Mouse (Mus musculus) forebrain, embryonic 12.5 days (tissue): ENCODE data around the gene Mapkapk5. TPM values are rescaled to one million over a fixed set of nuclear protein-coding genes. Genes with fewer than 3 reads are reported as not detected.

ENCODE experiments used
- ATAC-seq: fragments of 200-750 bp; cut with Nextera tagmentation; 2 replicates; pipeline ENCODE4 v1.8.0; 2017; ENCODE audit warnings: moderate TSS enrichment; ENCODE audit not compliant: low FRiP score
- H3K27ac ChIP-seq: fragments of 300-500 bp; sonication (generic); 2 replicates; pipeline ENCODE4 v1.5.1; 2016; ENCODE audit warnings: mild to moderate bottlenecking
- H3K27me3 ChIP-seq: fragments of 300-500 bp; sonication (generic); 2 replicates; pipeline ENCODE4 v1.6.1; 2016; ENCODE audit warnings: mild to moderate bottlenecking
- H3K36me3 ChIP-seq: fragments of 300-500 bp; sonication (generic); replicated peaks from 2 replicates; pipeline ENCODE4 v1.6.1; 2016; ENCODE audit warnings: mild to moderate bottlenecking
- H3K4me1 ChIP-seq: fragments of 300-500 bp; sonication (generic); 2 replicates; pipeline ENCODE4 v1.6.1; 2016
- H3K4me2 ChIP-seq: fragments of 300-500 bp; sonication (generic); 2 replicates; pipeline ENCODE4 v1.6.1; 2016; ENCODE audit warnings: mild to moderate bottlenecking, moderate library complexity
- H3K4me3 ChIP-seq: fragments of 300-500 bp; sonication (generic); replicated peaks from 2 replicates; pipeline ENCODE4 v1.5.1; 2016; ENCODE audit warnings: mild to moderate bottlenecking
- H3K9ac ChIP-seq: fragments of 300-500 bp; sonication (generic); 2 replicates; pipeline ENCODE4 v1.6.1; 2016; ENCODE audit warnings: mild to moderate bottlenecking
- H3K9me3 ChIP-seq: fragments of 300-500 bp; sonication (generic); 2 replicates; pipeline ENCODE4 v1.6.1; 2016
- WGBS: fragments of 180-500 bp; shearing (Covaris S2); methylation state at CpG from one replicate; pipeline ENCODE4 v1.1.7; 2016; 5-methylcytosine and 5-hydroxymethylcytosine counted together
- polyA plus RNA-seq: library from polyadenylated mRNA; unstranded; fragments of >200 nt; fragmentation: Nextera tagmentation; extraction: Ambion mirVana; gene quantifications from 2 replicates; pipeline ENCODE4 v1.2.1, GENCODE M21; 2016

Mapkapk5 gene
- polyA plus RNA-seq, 1 experiment from 2014 or later: 56.7 TPM

GRCm38 (mm10) chr5:121546530-121546895 lies 808 bp upstream of the Mapkapk5 start:
- 36% methylated on average over 6 of the region's 6 CpGs for WGBS
- Histone ChIP-seq H3K27ac (no peak overlapping the region), H3K4me3 (peak overlapping the region; percentile 100)

GRCm38 (mm10) chr5:121544910-121545792 lies 554 bp downstream of the Mapkapk5 start, which contains the start of the genes Adam1a and Gm42878:
Gene Adam1a (minus strand): TSS chr5:121545482.
Gene Gm42878 (minus strand): TSS chr5:121545482.
- Histone ChIP-seq H3K36me3 (no peaks in the 10 kb centered on the region), H3K9me3 (no peaks in the 10 kb centered on the region), H3K4me1 (peaks cover 30% of the 10 kb centered on the region), H3K9ac (peak within 1 kb of the TSS; percentile 97), H3K4me3 (peak within 1 kb of the TSS; percentile 100), H3K4me2 (peak within 1 kb of the TSS; percentile 98), H3K27me3 (no peaks in the 10 kb centered on the region), H3K27ac (peak within 1 kb of the TSS; percentile 96)
- peak; percentile 62 for ATAC-seq
- under 1% methylated on average over 42 of the region's 97 CpGs for WGBS

More at GRCm38 (mm10) chr5:121546530-121546895, 808 bp upstream of the Mapkapk5 start:
- peak overlapping the region; percentile 98 for H3K4me2 ChIP-seq
- H3K27me3 ChIP-seq: no peaks in the 10 kb centered on the region; the same call in 1 of the 2 replicates
- no peaks in the 10 kb centered on the region for H3K9me3 ChIP-seq
- H3K4me1 ChIP-seq: peaks cover 30% of the 10 kb centered on the region
- H3K36me3 ChIP-seq: no peaks in the 10 kb centered on the region
- ATAC-seq: 0 out of 2 replicates have a peak, but pooled peaks have one; percentile 5
- peak overlapping the region; percentile 97 for H3K9ac ChIP-seq

- no peak overlapping the region for H3K4me2 ChIP-seq
- no peak overlapping the region for H3K4me3 ChIP-seq
- H3K9ac ChIP-seq: no peak overlapping the region
- H3K4me1 ChIP-seq: peaks cover 30% of the 10 kb centered on the region
- no peaks in the 10 kb centered on the region for H3K9me3 ChIP-seq
- ATAC-seq: no peak
- WGBS: 93% methylated on average over 3 of the region's 3 CpGs
- no peak overlapping the region for H3K27ac ChIP-seq
- no peaks in the 10 kb centered on the region for H3K27me3 ChIP-seq
- H3K36me3 ChIP-seq: 0 out of 2 replicates have a peak, but pooled peaks cover 4% of the 10 kb centered on the region
Measured at GRCm38 (mm10) chr5:121543370-121543769, 2.3 kb downstream of the Mapkapk5 start.

DNA sequence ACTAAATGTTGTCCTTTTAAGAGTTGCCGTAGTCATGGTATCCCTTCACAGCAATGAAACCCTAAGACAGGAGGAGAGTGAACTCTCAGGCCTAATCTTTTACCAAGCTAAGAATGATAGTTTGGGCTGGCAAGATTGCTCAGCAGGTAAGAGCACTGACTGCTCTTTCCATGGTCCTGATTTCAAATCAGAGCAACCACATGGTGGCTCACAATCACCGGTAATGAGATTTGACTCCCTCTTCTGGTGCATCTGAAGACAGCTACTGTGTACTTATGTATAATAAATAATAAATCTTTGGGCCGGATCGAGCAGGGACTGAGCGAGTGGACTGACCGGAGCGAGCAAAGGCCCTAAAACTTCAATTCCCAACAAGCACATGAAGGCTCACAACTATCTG lies 4.5 kb downstream of the Mapkapk5 start:
- peaks cover 29% of the 10 kb centered on the region for H3K4me1 ChIP-seq
- no peak for ATAC-seq
- no peaks in the 10 kb centered on the region for H3K9me3 ChIP-seq
- no peak overlapping the region for H3K4me2 ChIP-seq
- peaks cover 15% of the 10 kb centered on the region for H3K36me3 ChIP-seq
- H3K9ac ChIP-seq: no peak overlapping the region
- no peak overlapping the region for H3K4me3 ChIP-seq
- 92% methylated on average over 7 of the region's 7 CpGs for WGBS
- H3K27me3 ChIP-seq: no peaks in the 10 kb centered on the region
- no peak overlapping the region for H3K27ac ChIP-seq

GRCm38 (mm10) chr5:121540066-121540465 lies 5.6 kb downstream of the Mapkapk5 start:
- H3K9me3 ChIP-seq: no peaks in the 10 kb centered on the region
- WGBS: 93% methylated on average over 5 of the region's 5 CpGs
- H3K9ac ChIP-seq: no peak overlapping the region
- H3K27ac ChIP-seq: no peak overlapping the region
- no peaks in the 10 kb centered on the region for H3K27me3 ChIP-seq
- no peak overlapping the region for H3K4me2 ChIP-seq
- no peak for ATAC-seq
- H3K4me1 ChIP-seq: peaks cover 28% of the 10 kb centered on the region
- H3K36me3 ChIP-seq: peaks cover 26% of the 10 kb centered on the region
- H3K4me3 ChIP-seq: no peak overlapping the region

DNA sequence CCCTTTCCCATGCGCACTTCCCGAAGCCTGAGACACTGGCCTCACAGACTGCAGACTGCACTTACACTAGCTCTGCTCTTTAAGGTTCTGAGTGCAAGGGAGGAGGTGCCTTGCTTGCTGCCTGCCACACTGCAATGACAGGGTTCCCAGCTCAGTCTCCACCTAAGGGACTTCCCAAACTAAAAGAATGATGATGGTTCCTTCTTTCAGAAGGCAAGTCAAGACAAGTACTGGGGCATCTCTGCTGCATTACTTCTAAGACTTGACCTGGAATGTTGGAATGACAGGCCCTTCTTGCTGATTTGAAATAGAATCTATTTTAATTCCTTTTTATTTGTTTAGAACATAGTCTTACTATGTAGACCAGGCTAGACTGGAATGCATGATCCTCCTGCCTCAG lies 8.1 kb downstream of the Mapkapk5 start:
- WGBS: 61% methylated on average over 2 of the region's 2 CpGs
- H3K36me3 ChIP-seq: peaks cover 49% of the 10 kb centered on the region
- H3K27ac ChIP-seq: 0 out of 2 replicates have a peak overlapping the region, but pooled peaks have one; percentile 25
- no peak for ATAC-seq
- no peaks in the 10 kb centered on the region for H3K9me3 ChIP-seq
- H3K4me2 ChIP-seq: no peak overlapping the region
- no peaks in the 10 kb centered on the region for H3K27me3 ChIP-seq
- peak overlapping the region; percentile 12; the same call in 1 of the 2 replicates for H3K9ac ChIP-seq
- peaks cover 9% of the 10 kb centered on the region for H3K4me1 ChIP-seq
- H3K4me3 ChIP-seq: no peak overlapping the region

DNA sequence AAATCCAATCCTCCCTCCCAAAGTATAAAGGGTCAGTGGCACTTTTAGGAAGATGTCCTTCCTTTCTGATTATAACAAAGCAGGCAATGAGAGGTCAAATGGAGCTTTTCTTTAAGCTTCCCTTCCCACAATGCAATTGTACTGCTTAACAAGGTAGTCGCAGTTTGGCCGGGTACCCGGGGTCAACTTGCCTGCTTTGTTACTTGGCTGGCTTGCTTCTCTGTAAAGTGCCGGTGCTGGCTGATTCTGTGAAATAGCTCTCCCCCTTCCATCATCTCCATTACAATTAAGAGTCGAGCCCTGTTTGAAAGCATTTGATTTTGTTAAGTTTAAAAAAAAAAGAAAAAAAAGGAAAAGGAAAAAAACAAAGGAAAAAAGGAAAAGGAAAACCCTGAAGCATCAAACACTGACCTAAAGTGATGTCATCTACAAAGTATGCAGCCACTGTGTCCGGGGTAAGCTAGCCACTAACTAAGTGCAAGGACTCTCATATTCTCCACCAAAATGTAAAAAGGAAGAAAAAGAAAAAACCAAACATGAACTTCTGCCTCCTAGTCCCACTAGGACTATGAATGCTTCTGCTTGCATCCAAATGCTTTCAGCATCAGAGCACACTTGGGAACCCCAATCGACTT lies 8.7 kb downstream of the Mapkapk5 start:
- Histone ChIP-seq H3K36me3 (peaks cover 54% of the 10 kb centered on the region), H3K4me2 (no peak overlapping the region), H3K9ac (no peak overlapping the region), H3K9me3 (no peaks in the 10 kb centered on the region), H3K27ac (no peak overlapping the region), H3K4me1 (peaks cover 5% of the 10 kb centered on the region; the same call in 1 of the 2 replicates), H3K27me3 (no peaks in the 10 kb centered on the region), H3K4me3 (no peak overlapping the region)
- WGBS: 45% methylated on average over 7 of the region's 7 CpGs
- ATAC-seq: no peak

DNA sequence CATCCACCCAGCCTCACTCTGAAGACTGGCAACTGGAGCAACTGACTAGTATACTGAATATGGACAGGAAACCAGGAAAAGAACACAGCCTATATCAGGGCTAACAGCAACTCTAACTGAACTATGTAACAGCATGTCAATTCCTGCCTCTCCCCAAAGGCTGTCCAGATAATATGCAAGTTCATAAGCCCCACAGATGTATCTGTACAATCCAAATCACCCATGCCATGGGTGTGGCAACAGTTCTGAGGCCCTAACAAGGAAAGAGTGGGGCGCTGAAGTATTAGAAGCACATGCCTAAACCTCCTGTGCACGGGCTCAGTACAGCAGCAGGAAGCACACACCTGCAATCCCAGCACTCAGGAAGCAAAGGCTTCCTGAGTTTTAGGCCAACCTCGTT lies 10.6 kb downstream of the Mapkapk5 start:
- no peaks in the 10 kb centered on the region for H3K9me3 ChIP-seq
- peaks cover 5% of the 10 kb centered on the region; the same call in 1 of the 2 replicates for H3K4me1 ChIP-seq
- H3K27ac ChIP-seq: no peak overlapping the region
- H3K4me2 ChIP-seq: no peak overlapping the region
- H3K27me3 ChIP-seq: no peaks in the 10 kb centered on the region
- H3K9ac ChIP-seq: no peak overlapping the region
- H3K36me3 ChIP-seq: peaks cover 71% of the 10 kb centered on the region
- WGBS: 93% methylated on average over 3 of the region's 3 CpGs
- no peak overlapping the region for H3K4me3 ChIP-seq
- no peak for ATAC-seq

GRCm38 (mm10) chr5:121534521-121534920 lies 11.2 kb downstream of the Mapkapk5 start:
- Histone ChIP-seq H3K4me3 (no peak overlapping the region), H3K36me3 (peaks cover 77% of the 10 kb centered on the region)
- 93% methylated on average over 5 of the region's 5 CpGs for WGBS

GRCm38 (mm10) chr5:121526961-121527360 lies 18.7 kb downstream of the Mapkapk5 start:
- WGBS: 93% methylated on average over 8 of the region's 8 CpGs
- Histone ChIP-seq H3K27me3 (no peaks in the 10 kb centered on the region), H3K4me1 (no peaks in the 10 kb centered on the region), H3K4me2 (no peak overlapping the region), H3K27ac (no peak overlapping the region), H3K9me3 (no peaks in the 10 kb centered on the region), H3K4me3 (no peak overlapping the region), H3K36me3 (peaks cover 84% of the 10 kb centered on the region), H3K9ac (no peak overlapping the region)
- no peak for ATAC-seq

More at GRCm38 (mm10) chr5:121534521-121534920, 11.2 kb downstream of the Mapkapk5 start:
- Histone ChIP-seq H3K4me2 (no peak overlapping the region), H3K9me3 (no peaks in the 10 kb centered on the region), H3K4me1 (peaks cover 5% of the 10 kb centered on the region; the same call in 1 of the 2 replicates), H3K27ac (no peak overlapping the region), H3K9ac (no peak overlapping the region), H3K27me3 (no peaks in the 10 kb centered on the region)
- no peak for ATAC-seq

GRCm38 (mm10) chr5:121526526-121526925 lies 19.2 kb downstream of the Mapkapk5 start:
- H3K9ac ChIP-seq: no peak overlapping the region
- peaks cover 83% of the 10 kb centered on the region for H3K36me3 ChIP-seq
- no peaks in the 10 kb centered on the region for H3K27me3 ChIP-seq
- no peaks in the 10 kb centered on the region for H3K4me1 ChIP-seq
- H3K27ac ChIP-seq: no peak overlapping the region
- no peak overlapping the region for H3K4me2 ChIP-seq
- no peak for ATAC-seq
- WGBS: 90% methylated on average over 7 of the region's 7 CpGs
- H3K4me3 ChIP-seq: no peak overlapping the region
- no peaks in the 10 kb centered on the region for H3K9me3 ChIP-seq

DNA sequence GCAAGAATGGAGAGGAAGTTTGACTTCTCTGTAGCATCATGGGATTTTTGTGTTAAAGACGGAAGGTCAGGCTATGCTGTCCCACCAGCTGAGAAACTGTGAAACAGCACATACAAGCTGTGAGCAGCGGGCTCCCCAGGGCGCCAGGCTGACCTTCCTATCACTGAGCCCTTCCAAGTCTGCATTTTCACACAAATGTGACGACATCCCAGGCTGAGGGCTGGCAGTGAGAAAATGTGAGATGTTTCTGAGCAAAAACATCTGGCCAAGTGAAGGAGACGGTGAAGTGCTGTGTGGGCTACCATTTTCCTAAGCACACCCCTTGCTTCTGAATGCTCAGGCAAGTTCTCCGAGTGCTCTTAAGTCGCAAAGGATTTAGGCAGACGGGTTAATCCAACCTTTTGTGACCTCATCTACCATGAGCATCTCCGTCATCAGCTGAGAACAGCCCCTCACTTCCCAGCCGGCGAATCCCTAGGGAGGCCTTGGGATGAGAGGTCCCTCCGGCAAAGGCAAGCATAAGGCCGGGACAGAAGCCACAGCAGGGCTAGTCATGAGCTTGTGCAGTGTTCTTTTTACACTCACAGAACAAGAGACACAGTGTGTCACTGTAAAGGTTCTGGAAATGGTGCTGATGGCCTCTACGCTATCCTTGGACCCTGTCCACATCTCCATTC lies 19.8 kb downstream of the Mapkapk5 start:
- H3K4me1 ChIP-seq: no peaks in the 10 kb centered on the region
- H3K4me2 ChIP-seq: no peak overlapping the region
- no peak for ATAC-seq
- H3K9ac ChIP-seq: no peak overlapping the region
- WGBS: 96% methylated on average over 14 of the region's 14 CpGs
- H3K27me3 ChIP-seq: no peaks in the 10 kb centered on the region
- no peak overlapping the region for H3K4me3 ChIP-seq
- no peaks in the 10 kb centered on the region for H3K9me3 ChIP-seq
- H3K36me3 ChIP-seq: peaks cover 83% of the 10 kb centered on the region
- no peak overlapping the region for H3K27ac ChIP-seq
